In the genomic region with DNA sequence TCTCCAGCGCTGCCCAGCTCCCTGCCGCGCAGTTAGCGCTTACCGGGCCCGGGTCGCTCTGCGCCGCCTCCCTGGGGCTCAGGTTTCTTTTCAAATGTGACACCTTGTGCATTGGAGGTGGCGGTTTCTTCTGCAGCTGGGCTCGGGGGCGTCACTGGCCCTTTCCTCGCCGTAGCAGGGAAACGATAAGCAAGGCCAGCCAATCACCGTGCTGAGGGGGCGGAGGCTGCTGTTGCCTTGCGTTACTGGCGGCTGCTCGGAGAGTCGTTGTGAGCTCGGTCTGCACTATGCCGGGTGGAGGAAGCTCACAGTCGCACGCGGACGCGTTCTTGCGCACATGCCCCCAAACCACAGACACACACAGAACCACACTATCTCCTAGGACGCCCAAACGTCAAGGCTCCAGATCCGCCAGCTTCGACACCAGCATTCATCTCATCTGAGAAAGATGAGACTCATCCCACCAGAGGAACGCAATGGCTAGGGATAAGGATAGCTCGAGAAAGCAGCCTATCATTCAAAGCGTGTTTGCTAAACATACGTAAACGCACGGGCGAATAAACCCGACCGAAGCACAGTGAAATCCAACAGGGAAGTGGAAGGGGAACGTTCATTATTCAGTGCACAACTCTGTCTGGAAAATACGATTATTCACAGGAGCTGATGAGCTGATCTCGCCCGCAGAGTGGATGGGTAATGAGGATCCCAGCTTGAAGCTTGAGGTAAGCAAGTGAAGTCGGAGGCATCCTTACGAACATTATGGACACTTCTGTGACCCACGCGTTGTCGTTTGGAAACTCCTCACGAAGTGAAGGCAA, we compare ENCODE assay signal across 8 mouse cellular contexts. TPM values are rescaled to one million over a fixed set of nuclear protein-coding genes. Genes with fewer than 3 reads are reported as not detected.
DNase-seq lines count a peak whose midpoint lies in the region; ATAC-seq and TF ChIP-seq lines count a peak whose summit lies in the region.

Gene St8sia4 (minus strand): TSS at position 137 of the 818 bp plus-strand sequence.

- peaks cover 3 to 18% of the 10 kb centered on the region in 2 experiments; a peak in 3 of 4 replicates for H3K4me1 ChIP-seq in CH12.LX (ENCODE audit: control insufficient read depth in 1 of 2, insufficient read depth in 2 of 2)
- H3K4me1 ChIP-seq in forebrain, embryonic 16.5 days (replicated peaks; ENCODE audit: control insufficient read depth, insufficient read depth, low read length) = peaks cover 16% of the 10 kb centered on the region
- H3K4me1 ChIP-seq in lung, adult 2 months (ENCODE audit: control insufficient read depth, insufficient read depth, low read length) = peaks cover 5% of the 10 kb centered on the region
- peaks cover 17% of the 10 kb centered on the region for H3K4me1 ChIP-seq in neural tube, embryonic 15.5 days

- H3K4me2 ChIP-seq in CH12.LX (ENCODE audit: insufficient read depth, low read depth, poor library complexity, severe bottlenecking) = peak within 1 kb of the TSS; percentile 91
- peak within 1 kb of the TSS; percentile 95 for H3K4me2 ChIP-seq in forebrain, embryonic 16.5 days (ENCODE audit: low read length)
- H3K4me2 ChIP-seq in neural tube, embryonic 15.5 days = peak within 1 kb of the TSS; percentile 63

- no peaks in the 10 kb centered on the region for H3K27me3 ChIP-seq in CH12.LX (replicated peaks)
- H3K27me3 ChIP-seq in forebrain, embryonic 16.5 days (replicated peaks; ENCODE audit: control insufficient read depth, insufficient read depth, low read length) = no peaks in the 10 kb centered on the region
- H3K27me3 ChIP-seq in neural tube, embryonic 15.5 days (replicated peaks) = no peaks in the 10 kb centered on the region

- H3K27ac ChIP-seq in CH12.LX (ENCODE audit: insufficient read depth, low read depth) = peak within 1 kb of the TSS; percentile 44
- peak within 1 kb of the TSS; percentile 92 for H3K27ac ChIP-seq in forebrain, embryonic 16.5 days (ENCODE audit: low read length)
- peak within 1 kb of the TSS; percentile 94 for H3K27ac ChIP-seq in layer of hippocampus, adult 2 months
- peak within 1 kb of the TSS; percentile 92 for H3K27ac ChIP-seq in neural tube, embryonic 15.5 days (replicated peaks)

- in situ Hi-C loops in CH12.LX (cut with MboI; ENCODE audit: low pct_ligation_motif_present, low pct_unique_long_range_greater_than_20kb, low sequenced_read_pairs) = loop anchor here (10.0 kb wide), 1 partner anchor 273 kb away; no protein-coding TSS in a partner anchor

- TF ChIP-seq CTCF in CH12.LX (conservative IDR thresholded peaks at IDR 0.05 in 1 of 2, IDR thresholded peaks at IDR 0.05 in 1 of 2; ENCODE audit: low read depth in 2 of 2, low read length in 2 of 2) = no peak
- no peak for TF ChIP-seq CTCF in layer of hippocampus, adult 2 months (conservative IDR thresholded peaks at IDR 0.05)
- no peak for TF ChIP-seq CTCF in lung, adult 2 months (IDR thresholded peaks at IDR 0.05; ENCODE audit: insufficient read depth, low read length)

- H3K36me3 ChIP-seq in CH12.LX (replicated peaks in 1 of 2; ENCODE audit: control insufficient read depth in 1 of 2, insufficient read depth in 1 of 2, low read length in 1 of 2) = no peaks in the 10 kb centered on the region
- no peaks in the 10 kb centered on the region for H3K36me3 ChIP-seq in forebrain, embryonic 16.5 days (ENCODE audit: control insufficient read depth, insufficient read depth)
- no peaks in the 10 kb centered on the region for H3K36me3 ChIP-seq in neural tube, embryonic 15.5 days

- DNase-seq in CH12.LX (ENCODE audit: extremely low read depth) = peak; percentile 90
- peak; percentile 15 for DNase-seq in cerebellum, adult 11-12 months
- peak; percentile 75 to 76 for DNase-seq in heart, postnatal 36 days
- DNase-seq in layer of hippocampus, adult 2 months (ENCODE audit: low spot score in 2 of 2) = peak; percentile 83 to 91
- DNase-seq in lung, adult 2 months = peak; percentile 62
- peak; percentile 62 for DNase-seq in testis, postnatal 10 days (ENCODE audit: low spot score)

- peak within 1 kb of the TSS; percentile 65 to 79 (median 75) for H3K4me3 ChIP-seq in CH12.LX (replicated peaks in 1 of 3; ENCODE audit: low read depth in 2 of 3, low read length in 2 of 3, poor library complexity in 1 of 3)
- peak within 1 kb of the TSS; percentile 83 for H3K4me3 ChIP-seq in forebrain, embryonic 16.5 days (replicated peaks; ENCODE audit: low read length)
- H3K4me3 ChIP-seq in layer of hippocampus, adult 2 months = peak within 1 kb of the TSS; percentile 89
- peak within 1 kb of the TSS; percentile 74 for H3K4me3 ChIP-seq in lung, adult 2 months (replicated peaks; ENCODE audit: extremely low read depth, low read depth, low read length)
- H3K4me3 ChIP-seq in neural tube, embryonic 15.5 days (replicated peaks) = peak within 1 kb of the TSS; percentile 66

- WGBS in forebrain, embryonic 16.5 days = 0% methylated on average over 52 of the region's 52 CpGs
- whole genome bisulfite sequencing in lung, adult 2 months = under 1% methylated on average over 52 of the region's 52 CpGs
- WGBS in neural tube, embryonic 15.5 days = under 1% methylated on average over 52 of the region's 52 CpGs

- H3K79me2 ChIP-seq in CH12.LX (replicated peaks; ENCODE audit: control insufficient read depth, extremely low read depth, insufficient read depth, poor library complexity, severe bottlenecking) = peaks cover 25% of the 10 kb centered on the region

- peak; percentile 92 for TF ChIP-seq POLR2A in CH12.LX (IDR thresholded peaks at IDR 0.05; ENCODE audit: low read depth, low read length)
- peak; percentile 76; the same call in 1 of the 2 replicates for TF ChIP-seq POLR2A in lung, adult 2 months (IDR thresholded peaks at IDR 0.05; ENCODE audit: borderline replicate concordance, extremely low read depth, low read depth, low read length)

- peak; percentile 98 for ATAC-seq in forebrain, embryonic 16.5 days
- peak; percentile 97 for ATAC-seq in neural tube, embryonic 15.5 days (ENCODE audit: low FRiP score)

- no peaks in the 10 kb centered on the region for H3K9me3 ChIP-seq in CH12.LX (replicated peaks; ENCODE audit: low read length)
- H3K9me3 ChIP-seq in forebrain, embryonic 16.5 days (ENCODE audit: control insufficient read depth, low read length) = no peaks in the 10 kb centered on the region
- no peaks in the 10 kb centered on the region for H3K9me3 ChIP-seq in neural tube, embryonic 15.5 days (replicated peaks)

- peak within 1 kb of the TSS; percentile 65 for H3K9ac ChIP-seq in CH12.LX (ENCODE audit: insufficient read depth, low read depth)
- H3K9ac ChIP-seq in forebrain, embryonic 16.5 days (replicated peaks; ENCODE audit: low read depth, low read length) = peak within 1 kb of the TSS; percentile 84
- H3K9ac ChIP-seq in neural tube, embryonic 15.5 days (replicated peaks) = peak within 1 kb of the TSS; percentile 81

- dilution Hi-C loops in CH12.LX (cut with MboI; ENCODE audit: extremely low pct_ligation_motif_present, extremely low pct_unique_long_range_greater_than_20kb, low sequenced_read_pairs) = no loop called here

- TF ChIP-seq EP300 in CH12.LX (IDR thresholded peaks at IDR 0.05; ENCODE audit: low read length) = no peak

- TF ChIP-seq RAD21 in CH12.LX (IDR thresholded peaks at IDR 0.05; ENCODE audit: low read depth, low read length) = no peak

- intact Hi-C loops in heart, postnatal 36 days (cut with DNase I) = loop anchor here (2.0 to 5.0 kb wide), 5 partner anchors 49 to 355 kb away; partner anchors contain the start of gene Fam174a

TF ChIP-seq in CH12.LX, 34 proteins besides CTCF, POLR2A, EP300 and RAD21 (continues in another document):
- peak; percentile 89 for TF ChIP-seq MXI1 (IDR thresholded peaks at IDR 0.05; ENCODE audit: low read depth, low read length)
- no peak for TF ChIP-seq CHD1 (IDR thresholded peaks at IDR 0.05; ENCODE audit: low read depth, low read length)
- no peak for TF ChIP-seq SMC3 (IDR thresholded peaks at IDR 0.05; ENCODE audit: low read depth, low read length)
- peak; percentile 94 for TF ChIP-seq TCF12 (IDR thresholded peaks at IDR 0.05; ENCODE audit: low read depth, low read length)
- TF ChIP-seq MAZ (IDR thresholded peaks at IDR 0.05; ENCODE audit: low read depth, low read length) = peak; percentile 76; the same call in 1 of the 2 replicates
- TF ChIP-seq ETS1 (conservative IDR thresholded peaks at IDR 0.05; ENCODE audit: low read depth, low read length) = peak; percentile 58; the same call in 1 of the 2 replicates
- TF ChIP-seq RCOR1 (conservative IDR thresholded peaks at IDR 0.05; ENCODE audit: low read depth, low read length) = no peak
- peak; percentile 86 for TF ChIP-seq MYC (IDR thresholded peaks at IDR 0.05; ENCODE audit: low read depth, low read length)
- peak; percentile 57; the same call in 1 of the 2 replicates for TF ChIP-seq MEF2A (IDR thresholded peaks at IDR 0.05; ENCODE audit: borderline replicate concordance, low read depth, low read length)
- no peak for TF ChIP-seq USF2 (conservative IDR thresholded peaks at IDR 0.05; ENCODE audit: low read depth, low read length)
- TF ChIP-seq NELFE (IDR thresholded peaks at IDR 0.05; ENCODE audit: low read depth, low read length) = peak; percentile 90
- TF ChIP-seq ZKSCAN1 (IDR thresholded peaks at IDR 0.05; ENCODE audit: borderline replicate concordance, low read depth, low read length) = no peak
- TF ChIP-seq GABPA (IDR thresholded peaks at IDR 0.05; ENCODE audit: insufficient replicate concordance, low read depth, low read length) = no peak
- TF ChIP-seq JUND (conservative IDR thresholded peaks at IDR 0.05; ENCODE audit: low read depth, low read length) = no peak
- peak; percentile 63; the same call in 1 of the 2 replicates for TF ChIP-seq TBP (conservative IDR thresholded peaks at IDR 0.05; ENCODE audit: low read depth, low read length)
- TF ChIP-seq IRF4 (IDR thresholded peaks at IDR 0.05; ENCODE audit: low read depth, low read length) = peak; percentile 11; the same call in 1 of the 2 replicates
- peak; percentile 97 for TF ChIP-seq BHLHE40 (IDR thresholded peaks at IDR 0.05; ENCODE audit: low read depth, low read length)
- TF ChIP-seq ZC3H11A (IDR thresholded peaks at IDR 0.05; ENCODE audit: low read depth, low read length) = no peak
- TF ChIP-seq UBTF (IDR thresholded peaks at IDR 0.05; ENCODE audit: low read depth, low read length) = peak; percentile 79
- TF ChIP-seq KAT2A (IDR thresholded peaks at IDR 0.05; ENCODE audit: insufficient replicate concordance, low read length) = no peak
- no peak for TF ChIP-seq E2F4 (IDR thresholded peaks at IDR 0.05; ENCODE audit: insufficient replicate concordance, low read depth, low read length)

RNA-seq across cellular contexts. Expression of gene St8sia4, which starts in this region (rescaled TPM):
- total RNA-seq in CH12.LX (2012; rRNA removed) = 13.6 and 19.7 TPM in 2 replicates
- 12.7 and 14.0 TPM in 2 replicates for total RNA-seq in CH12.LX (2014; rRNA removed)
- polyA plus RNA-seq in CH12.LX (2012; ENCODE audit: insufficient read length, low read depth) = 1.9 and 2.3 TPM in 2 replicates
- polyA plus RNA-seq in forebrain, embryonic 16.5 days (2015; fragmentation: Nextera tagmentation; extraction: Ambion mirVana) = 36.3 and 45.5 TPM in 2 replicates
- 1 to 10 TPM; 7.7 to 9.9 TPM for total RNA-seq in heart, postnatal 36 days (2021)
- total RNA-seq in layer of hippocampus, adult 2 months (2021) = 10 to 100 TPM; 11.9 to 12.2 TPM
- 3.0 and 4.8 TPM in 2 replicates for polyA plus RNA-seq in lung, adult 2 months (2012; rRNA removed)
- polyA plus RNA-seq in neural tube, embryonic 15.5 days (2015; fragmentation: Nextera tagmentation; extraction: Ambion mirVana) = 23.5 and 27.9 TPM in 2 replicates

Comparison
In these comparisons a context has a peak if more than half of its experiments do, and no peak if none do; other contexts are left out.
1. Peak in every context shown above with its lines: DNase-seq, ATAC-seq, H3K4me3 ChIP-seq and H3K27ac ChIP-seq.
2. DNase-seq: peak in every context shown above with its lines; median percentile 90 in CH12.LX; 87 in layer of hippocampus, adult 2 months; 76 in heart, postnatal 36 days; 62 in lung, adult 2 months; 62 in testis, postnatal 10 days; 15 in cerebellum, adult 11-12 months.
3. H3K27ac ChIP-seq: peak in every context shown above with its lines; median percentile 94 in layer of hippocampus, adult 2 months; 92 in forebrain, embryonic 16.5 days; 92 in neural tube, embryonic 15.5 days; 44 in CH12.LX.